Mouse (Mus musculus) spleen, embryonic (tissue): ENCODE measurements around the gene Olfr1364.

Source experiments
- CTCF ChIA-PET: fragments of 350-600 bp; sonication (Branson Sonifier 250); formaldehyde crosslinking; loops from one replicate; lab custom pipeline; 2022; lab: Charles Lee

The Olfr1364 gene

DNA sequence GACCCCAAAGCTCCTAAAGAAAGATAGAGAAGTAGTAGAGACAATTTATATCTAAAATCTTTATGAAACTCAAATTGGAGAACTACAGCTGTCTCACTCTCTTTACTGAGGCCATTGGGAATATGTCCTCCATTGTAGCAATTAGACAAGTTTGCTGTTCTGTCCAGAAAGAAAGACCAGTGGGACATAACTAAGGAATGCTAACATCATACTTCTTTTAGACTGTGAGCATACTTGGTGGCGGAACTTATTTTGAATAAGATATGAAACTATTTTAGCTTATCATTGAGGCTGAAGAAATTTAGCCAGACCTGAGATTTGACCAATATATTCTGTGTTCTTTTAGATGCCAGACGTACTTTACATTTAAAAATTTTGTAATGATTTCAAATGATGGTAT, at the start of gene Olfr1364:
Olfr1364 (minus strand) TSS at position 101 of the 400 bp plus-strand sequence.
- CTCF ChIA-PET = no interaction called here

DNA sequence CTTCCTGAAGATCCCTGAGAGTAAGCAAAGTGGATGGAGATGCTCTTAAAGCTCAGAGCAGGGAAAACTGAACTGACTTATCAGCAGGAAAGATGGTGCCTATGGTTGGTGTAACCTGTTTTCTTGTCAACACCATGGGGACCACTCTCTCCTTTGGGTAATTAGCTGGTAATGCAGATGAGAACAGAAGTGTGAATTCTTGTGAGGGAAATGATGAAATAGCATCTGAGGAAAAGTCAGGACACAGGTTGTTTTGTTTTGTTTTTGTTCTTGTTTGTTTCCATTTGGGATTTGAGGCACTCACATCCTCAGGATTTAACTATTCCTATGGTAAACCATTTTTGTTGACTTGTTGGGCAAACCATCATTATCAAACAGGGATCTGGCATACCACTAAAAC, 32.4 kb upstream of the Olfr1364 start, which contains the start of gene Olfr1362:
Olfr1362 (minus strand) TSS at position 101 of the 400 bp plus-strand sequence.
- CTCF ChIA-PET = no interaction called here

DNA sequence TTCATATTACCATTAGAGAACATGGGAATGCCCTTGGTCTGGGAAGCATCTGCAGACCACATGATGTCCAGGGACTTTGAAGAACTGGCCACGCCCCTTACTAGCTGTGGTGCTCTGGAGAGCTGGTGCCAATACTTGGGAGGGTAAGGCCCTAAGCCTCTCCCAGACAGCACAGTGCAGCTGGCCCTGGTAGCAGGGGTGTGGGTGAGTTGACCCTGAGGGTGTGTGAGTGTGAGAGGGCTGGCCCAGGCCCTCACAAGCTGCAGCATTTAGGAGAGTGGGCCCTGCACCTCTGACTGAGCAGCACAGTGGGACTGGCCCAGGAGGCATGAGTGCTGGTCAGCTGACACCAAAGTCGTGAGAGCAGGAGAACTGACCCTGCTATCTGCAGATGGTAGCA, 10.1 kb upstream of the Olfr1364 start:
- CTCF ChIA-PET = no interaction called here

DNA sequence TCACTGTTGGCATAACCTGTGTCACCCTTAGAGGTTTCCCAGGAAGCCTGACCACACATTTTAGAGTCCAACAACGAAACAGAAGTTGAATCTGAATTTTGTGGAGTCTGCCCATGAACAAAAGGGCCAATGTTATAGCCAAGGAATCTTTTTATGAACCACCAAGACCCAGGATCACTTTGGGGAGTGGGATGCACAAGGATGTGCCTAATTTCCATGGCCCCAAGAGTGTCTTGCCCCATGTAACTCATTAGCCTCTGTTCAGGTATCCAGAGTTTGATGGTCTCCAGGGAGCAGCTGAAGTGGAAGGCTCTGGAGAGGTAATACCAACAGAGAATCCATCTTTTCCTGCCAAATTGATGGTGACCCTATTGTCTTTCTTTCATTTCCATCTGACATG, 21.8 kb downstream of the Olfr1364 start, which contains the start of gene Olfr1535:
Olfr1535 (minus strand) TSS at position 101 of the 400 bp plus-strand sequence.
- CTCF ChIA-PET = no interaction called here

DNA sequence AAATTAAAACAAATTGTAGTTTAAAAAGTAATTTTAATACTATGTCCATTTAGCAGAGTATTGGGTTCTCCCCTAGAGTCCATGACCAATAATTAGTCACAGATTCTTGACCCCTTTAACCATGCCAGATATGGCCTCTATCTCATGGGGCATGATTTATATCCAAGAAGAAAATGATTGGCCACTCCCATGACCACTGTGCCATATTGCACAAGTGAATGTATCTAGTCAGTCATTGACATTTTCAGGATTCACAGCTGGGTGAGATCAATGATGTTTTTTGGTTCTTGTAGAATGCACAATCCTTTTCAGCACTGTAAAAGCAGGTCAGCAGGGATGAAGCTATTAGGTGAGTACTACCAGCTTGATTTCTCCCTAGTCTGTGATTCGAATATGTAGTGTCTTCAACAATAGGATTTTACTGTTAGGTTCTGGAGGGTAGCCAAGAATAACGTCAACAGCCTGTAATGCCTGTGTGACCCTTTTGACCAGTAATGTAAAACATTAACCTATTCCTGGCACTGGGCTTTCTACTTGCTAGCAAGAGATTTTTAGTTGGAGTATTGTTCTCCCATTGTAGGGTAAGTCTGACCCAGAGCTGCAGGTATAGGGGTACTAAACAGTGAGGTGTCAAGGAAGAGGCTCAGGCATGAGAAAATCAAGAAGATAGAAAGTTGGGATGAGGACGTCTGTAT, 31.0 kb downstream of the Olfr1364 start:
- CTCF ChIA-PET = no interaction called here

DNA sequence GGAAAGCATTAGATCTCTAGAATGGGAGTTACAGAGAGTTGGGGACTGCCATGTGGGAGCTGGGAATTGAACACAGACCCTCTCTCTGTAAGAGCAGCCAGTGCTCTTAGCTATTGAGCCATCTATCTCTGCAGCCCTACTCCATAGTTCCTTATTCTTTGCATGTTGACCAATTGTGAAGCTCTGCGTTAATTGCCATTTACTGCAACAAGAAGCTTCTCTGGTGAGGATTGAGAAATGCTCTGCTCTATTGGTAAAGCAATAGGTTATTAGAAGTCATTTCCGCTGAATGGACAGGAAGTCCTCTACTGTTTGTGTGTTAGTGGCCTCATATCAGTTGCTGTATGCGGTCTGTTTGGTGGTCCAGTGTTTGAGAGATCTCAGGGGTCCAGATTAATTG, 32.1 kb downstream of the Olfr1364 start:
- CTCF ChIA-PET = interaction anchor here (0.7 kb wide), 1 partner anchor 304 kb away, joined by 9 read pairs; no protein-coding TSS in a partner anchor

DNA sequence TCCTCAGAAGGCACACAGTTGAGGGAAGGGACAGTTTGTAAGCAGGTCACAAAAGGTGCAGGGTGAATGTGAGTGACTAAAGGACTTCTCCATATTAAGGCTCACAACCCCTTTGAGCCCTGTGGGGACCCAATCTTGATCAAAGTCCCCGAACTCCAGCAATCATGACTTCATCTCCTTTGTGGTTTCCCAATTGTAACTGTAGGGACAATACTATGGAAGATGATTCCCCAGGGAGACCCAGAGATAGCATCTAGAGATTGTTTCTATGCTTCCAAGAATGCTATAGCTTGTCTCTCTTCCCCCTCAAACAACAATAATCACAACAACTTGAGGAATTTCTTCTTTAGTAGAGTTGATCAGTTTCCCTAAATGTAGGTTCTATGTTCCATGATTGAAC, 38.9 kb downstream of the Olfr1364 start, which contains the start of gene Olfr1366:
Olfr1366 (minus strand) TSS at position 101 of the 400 bp plus-strand sequence.
- CTCF ChIA-PET = no interaction called here

DNA sequence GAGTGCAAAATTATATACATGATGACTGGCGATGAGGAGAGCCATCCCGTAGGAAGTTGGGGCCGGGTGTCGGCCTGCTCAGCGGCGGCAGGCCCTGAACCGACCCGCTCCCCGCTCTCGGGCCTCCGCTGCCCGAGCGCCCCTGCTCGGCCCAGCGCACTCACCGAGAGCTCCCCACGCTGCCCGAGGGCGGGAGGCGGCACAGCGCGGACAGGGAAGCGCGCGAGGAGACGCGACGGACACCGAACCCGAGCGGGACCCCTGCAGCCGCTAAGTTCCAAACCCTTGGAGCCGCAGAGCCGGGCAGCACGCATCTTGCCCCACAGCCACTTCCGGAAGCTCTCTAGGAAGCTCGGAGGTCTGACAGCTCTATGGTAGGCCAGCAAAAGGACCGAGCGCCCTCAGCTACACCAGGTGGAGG, 50.8 kb downstream of the Olfr1364 start, which contains the start of gene Zkscan8:
Zkscan8 (minus strand) TSS at position 340 of the 421 bp plus-strand sequence.
- CTCF ChIA-PET = no interaction called here

DNA sequence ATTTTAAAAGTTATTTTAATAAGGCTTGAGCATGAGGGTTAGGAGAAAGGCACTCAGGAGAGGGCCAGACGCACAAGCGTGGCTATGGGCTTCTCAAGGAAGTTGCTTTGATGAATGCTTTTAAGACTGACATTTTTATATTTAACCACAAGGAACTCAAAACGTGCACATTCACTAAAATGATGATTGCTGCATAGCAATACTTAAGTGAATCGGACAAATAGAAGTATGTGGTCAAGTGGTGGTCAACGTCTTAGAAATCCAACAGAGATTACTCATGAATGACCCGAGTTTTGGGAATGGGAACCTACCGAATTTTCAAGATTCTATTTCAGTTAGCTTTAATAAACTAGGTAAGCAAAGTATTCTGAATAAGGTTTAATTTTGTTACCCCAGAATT, 51.4 kb downstream of the Olfr1364 start:
- CTCF ChIA-PET = no interaction called here
